Mouse (Mus musculus): ENCODE results near the gene Plekha7. TPM values are rescaled to one million over a fixed set of nuclear protein-coding genes. Genes with fewer than 3 reads are reported as not detected.
A peak's percentile ranks its signal among the peaks of the same experiment; 100 is the strongest.

Plekha7 gene
- polyA plus RNA-seq, 1 experiment from 2014 or later = 32.7 TPM

DNA sequence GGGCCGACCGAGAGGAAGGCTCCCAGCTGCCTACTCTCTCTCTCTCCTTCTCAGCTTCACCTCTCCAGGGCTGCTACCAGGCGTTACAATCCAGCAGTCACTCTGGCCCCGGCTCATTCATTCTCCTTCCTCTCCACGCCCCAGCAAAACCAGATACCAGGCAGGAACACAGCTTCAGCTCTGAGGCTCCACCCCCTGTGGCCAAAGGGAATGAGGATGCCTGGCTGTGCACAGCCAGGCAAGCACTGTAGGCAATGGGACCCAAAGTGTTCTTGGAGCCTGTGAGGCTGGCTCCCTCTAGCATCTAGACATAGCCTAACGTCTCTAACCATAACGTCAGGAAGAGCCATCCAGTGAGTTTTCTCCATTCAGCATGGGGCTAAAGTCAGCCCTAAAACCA, 109.8 kb downstream of the Plekha7 start:
- peak overlapping the region; percentile 86 for H3K27ac ChIP-seq
- H3K4me2 ChIP-seq = peak overlapping the region; percentile 55
- no peaks in the 10 kb centered on the region for H3K9me3 ChIP-seq (replicated peaks)
- 10% methylated on average over 7 of the region's 7 CpGs for WGBS
- H3K36me3 ChIP-seq = no peaks in the 10 kb centered on the region
- peak overlapping the region; percentile 37 for H3K4me3 ChIP-seq
- peak; percentile 66 for ATAC-seq (replicated peaks; ENCODE audit: insufficient number of reproducible peaks, insufficient read depth, low FRiP score, low read depth)
- peak overlapping the region; percentile 37; the same call in 1 of the 2 replicates for H3K9ac ChIP-seq
- H3K27me3 ChIP-seq = no peaks in the 10 kb centered on the region
- H3K4me1 ChIP-seq (replicated peaks) = peaks cover 85% of the 10 kb centered on the region

DNA sequence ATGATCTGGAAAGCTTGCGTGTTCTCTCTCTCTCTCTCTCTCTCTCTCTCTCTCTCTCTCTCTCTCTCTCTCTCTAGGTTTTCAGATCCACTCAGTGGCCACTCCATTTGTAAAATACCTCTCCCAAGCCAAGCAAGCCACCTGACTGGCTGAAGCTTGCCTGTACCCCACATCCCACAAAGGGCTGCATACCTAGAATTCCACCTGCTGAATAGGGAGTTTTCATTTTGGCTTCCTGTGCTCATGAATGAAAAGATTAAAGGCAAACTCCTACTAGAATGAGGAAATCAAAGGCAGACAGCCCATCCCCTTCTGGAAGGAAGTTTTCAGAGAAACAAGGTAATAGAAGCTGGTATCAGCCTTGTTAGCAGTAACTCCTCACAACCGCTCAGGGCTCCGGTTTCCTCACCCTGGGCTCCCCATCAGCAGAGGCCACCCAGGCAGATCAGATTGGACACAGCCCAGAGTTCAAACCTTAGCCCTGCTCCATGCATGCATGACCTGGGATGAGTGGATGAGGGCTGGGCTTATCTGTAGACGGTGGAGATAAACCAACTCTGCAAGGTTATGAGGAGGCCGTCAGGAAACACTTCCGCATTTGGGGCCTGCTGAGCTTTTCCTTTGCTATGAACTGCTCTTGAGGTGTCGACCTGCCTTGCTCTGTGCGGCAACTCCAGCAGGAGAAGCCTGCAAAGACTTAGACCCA, 111.0 kb downstream of the Plekha7 start:
- ATAC-seq (replicated peaks; ENCODE audit: insufficient number of reproducible peaks, insufficient read depth, low FRiP score, low read depth) = no peak
- Histone ChIP-seq H3K27me3 (no peaks in the 10 kb centered on the region), H3K9me3 (replicated peaks) (no peaks in the 10 kb centered on the region), H3K27ac (peak overlapping the region; percentile 86), H3K9ac (peak overlapping the region; percentile 1; the same call in 1 of the 2 replicates), H3K4me1 (replicated peaks) (peaks cover 85% of the 10 kb centered on the region), H3K4me2 (peak overlapping the region; percentile 55), H3K4me3 (peak overlapping the region; percentile 37), H3K36me3 (no peaks in the 10 kb centered on the region)
- 27% methylated on average over 8 of the region's 8 CpGs for WGBS

DNA sequence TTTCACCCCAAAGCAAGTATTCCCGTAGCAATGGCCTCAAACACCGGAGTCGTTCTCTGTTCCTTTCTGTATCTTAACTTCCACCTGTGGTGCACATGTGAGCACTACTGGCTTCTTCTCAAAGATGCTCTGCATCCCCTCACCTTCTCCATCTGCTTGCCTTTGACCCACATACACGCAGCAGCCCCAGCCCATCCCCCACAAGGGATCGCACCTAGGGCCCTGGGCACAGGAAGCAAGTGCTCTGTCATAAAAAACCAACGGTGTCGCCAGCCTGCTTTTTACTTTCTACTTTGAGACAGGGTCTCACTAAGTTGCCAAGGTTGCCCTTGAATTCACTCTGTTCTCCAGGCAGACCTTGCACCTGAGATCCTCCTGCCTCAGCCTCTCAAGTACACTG, 113.2 kb downstream of the Plekha7 start:
- Histone ChIP-seq H3K27me3 (no peaks in the 10 kb centered on the region), H3K4me3 (no peak overlapping the region), H3K36me3 (no peaks in the 10 kb centered on the region), H3K9ac (no peak overlapping the region), H3K4me2 (no peak overlapping the region), H3K9me3 (replicated peaks) (no peaks in the 10 kb centered on the region), H3K27ac (peak overlapping the region; percentile 86), H3K4me1 (replicated peaks) (peaks cover 89% of the 10 kb centered on the region)
- WGBS = 76% methylated on average over 7 of the region's 7 CpGs
- ATAC-seq (replicated peaks; ENCODE audit: insufficient number of reproducible peaks, insufficient read depth, low FRiP score, low read depth) = no peak

DNA sequence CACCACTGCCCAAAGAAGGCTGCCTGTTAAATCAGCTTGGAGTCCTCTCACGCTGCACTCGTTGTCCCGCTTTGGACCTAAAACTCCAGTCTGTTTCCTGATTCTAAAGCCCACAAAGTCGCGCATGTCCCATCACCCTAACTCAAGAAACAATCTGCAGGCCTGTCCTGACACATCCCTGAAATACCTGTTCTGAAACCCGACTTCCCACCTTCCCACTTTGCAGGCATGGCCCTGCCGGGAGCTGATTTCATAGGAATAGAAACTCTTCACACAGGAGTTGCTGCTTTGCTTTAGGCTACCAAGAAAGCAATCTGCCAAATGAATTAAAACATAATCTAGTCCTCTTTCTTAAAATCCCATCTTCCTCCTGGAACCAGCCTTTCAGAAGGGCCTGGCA, 115.2 kb downstream of the Plekha7 start:
- H3K4me1 ChIP-seq (replicated peaks) = peaks cover 90% of the 10 kb centered on the region
- no peak overlapping the region for H3K9ac ChIP-seq
- no peaks in the 10 kb centered on the region for H3K36me3 ChIP-seq
- no peak overlapping the region for H3K4me2 ChIP-seq
- H3K9me3 ChIP-seq (replicated peaks) = no peaks in the 10 kb centered on the region
- ATAC-seq (replicated peaks; ENCODE audit: insufficient number of reproducible peaks, insufficient read depth, low FRiP score, low read depth) = no peak
- peak overlapping the region; percentile 86 for H3K27ac ChIP-seq
- no peaks in the 10 kb centered on the region for H3K27me3 ChIP-seq
- WGBS = 61% methylated on average over 7 of the region's 7 CpGs
- no peak overlapping the region for H3K4me3 ChIP-seq

DNA sequence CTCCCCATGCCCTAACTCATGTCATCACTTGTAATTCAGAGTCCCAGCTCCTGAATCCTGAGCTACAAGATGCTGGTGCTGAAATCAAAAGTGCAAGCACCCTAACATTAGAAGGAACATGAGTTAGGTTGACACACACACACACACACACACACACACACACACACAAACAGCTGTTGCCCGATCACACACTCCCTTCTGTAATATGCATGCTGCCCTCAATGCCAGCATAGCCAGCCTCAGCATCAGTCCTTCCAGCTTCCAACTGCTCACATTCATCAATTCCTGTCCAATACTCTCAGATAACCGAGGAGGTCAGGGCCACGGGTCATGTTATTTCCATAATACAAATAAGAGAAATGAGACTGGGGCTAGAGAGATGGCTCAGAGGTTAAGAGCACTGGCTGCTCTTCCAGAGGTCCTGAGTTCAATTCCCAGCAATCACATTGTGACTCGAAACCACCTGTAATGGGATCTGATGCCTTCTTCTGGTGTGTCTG, 116.0 kb downstream of the Plekha7 start:
- 58% methylated on average over 4 of the region's 4 CpGs for WGBS
- H3K27ac ChIP-seq = peak overlapping the region; percentile 86
- H3K4me2 ChIP-seq = no peak overlapping the region
- no peaks in the 10 kb centered on the region for H3K27me3 ChIP-seq
- H3K4me3 ChIP-seq = no peak overlapping the region
- no peaks in the 10 kb centered on the region for H3K9me3 ChIP-seq (replicated peaks)
- no peak for ATAC-seq (replicated peaks; ENCODE audit: insufficient number of reproducible peaks, insufficient read depth, low FRiP score, low read depth)
- H3K4me1 ChIP-seq (replicated peaks) = peaks cover 90% of the 10 kb centered on the region
- H3K9ac ChIP-seq = no peak overlapping the region
- no peaks in the 10 kb centered on the region for H3K36me3 ChIP-seq

DNA sequence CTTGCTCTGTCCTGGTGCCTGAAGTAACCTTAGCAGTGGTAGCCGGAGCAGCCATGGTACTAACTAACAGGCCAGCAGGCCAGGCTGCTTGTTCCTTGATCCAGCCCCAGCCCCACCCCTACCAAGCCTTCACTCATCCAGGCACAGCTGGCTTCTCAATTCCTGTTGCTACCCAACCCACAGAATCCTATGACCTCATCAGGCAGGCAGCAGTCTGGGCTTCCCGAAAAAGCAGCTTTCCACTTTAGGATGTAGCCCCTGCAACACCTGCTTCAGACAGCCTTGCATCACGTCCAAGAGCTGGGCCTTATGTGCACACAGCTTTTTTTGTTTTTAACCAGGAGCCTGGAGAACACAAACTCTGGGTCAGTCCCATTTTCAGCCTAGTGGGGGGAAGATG, 117.0 kb downstream of the Plekha7 start:
- H3K4me1 ChIP-seq (replicated peaks) = peaks cover 90% of the 10 kb centered on the region
- H3K36me3 ChIP-seq = no peaks in the 10 kb centered on the region
- 13% methylated on average over 3 of the region's 3 CpGs for WGBS
- H3K9me3 ChIP-seq (replicated peaks) = no peaks in the 10 kb centered on the region
- no peak overlapping the region for H3K4me3 ChIP-seq
- peak overlapping the region; percentile 14; the same call in 1 of the 2 replicates for H3K4me2 ChIP-seq
- ATAC-seq (replicated peaks; ENCODE audit: insufficient number of reproducible peaks, insufficient read depth, low FRiP score, low read depth) = peak; percentile 72
- no peaks in the 10 kb centered on the region for H3K27me3 ChIP-seq
- no peak overlapping the region for H3K9ac ChIP-seq
- H3K27ac ChIP-seq = peak overlapping the region; percentile 86

DNA sequence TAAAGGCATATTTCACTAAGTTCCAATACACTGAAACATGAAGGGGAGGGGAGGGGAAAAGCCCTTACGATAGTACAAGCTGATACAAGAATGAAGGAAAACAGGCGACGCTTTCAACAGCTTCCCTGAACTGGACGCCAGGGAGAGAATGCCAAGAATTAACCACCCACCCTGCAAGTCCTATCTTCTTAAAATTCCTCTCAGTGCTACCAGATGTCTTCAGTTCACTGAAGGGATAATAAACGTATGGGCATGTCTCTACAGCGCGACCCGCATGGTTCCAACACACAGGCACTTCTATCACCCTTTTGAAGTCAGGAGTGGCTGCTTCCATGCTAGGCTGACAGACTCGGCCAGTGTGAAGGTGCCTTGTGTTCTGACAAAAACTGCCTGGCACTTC, 118.5 kb downstream of the Plekha7 start:
- Histone ChIP-seq H3K4me2 (0 out of 2 replicates have a peak overlapping the region, but pooled peaks have one; percentile 1), H3K9ac (no peak overlapping the region), H3K36me3 (no peaks in the 10 kb centered on the region), H3K4me3 (no peak overlapping the region), H3K4me1 (replicated peaks) (peaks cover 92% of the 10 kb centered on the region), H3K27me3 (no peaks in the 10 kb centered on the region), H3K27ac (peak overlapping the region; percentile 86), H3K9me3 (replicated peaks) (no peaks in the 10 kb centered on the region)
- WGBS = 17% methylated on average over 9 of the region's 9 CpGs
- peak; percentile 12 for ATAC-seq (replicated peaks; ENCODE audit: insufficient number of reproducible peaks, insufficient read depth, low FRiP score, low read depth)

DNA sequence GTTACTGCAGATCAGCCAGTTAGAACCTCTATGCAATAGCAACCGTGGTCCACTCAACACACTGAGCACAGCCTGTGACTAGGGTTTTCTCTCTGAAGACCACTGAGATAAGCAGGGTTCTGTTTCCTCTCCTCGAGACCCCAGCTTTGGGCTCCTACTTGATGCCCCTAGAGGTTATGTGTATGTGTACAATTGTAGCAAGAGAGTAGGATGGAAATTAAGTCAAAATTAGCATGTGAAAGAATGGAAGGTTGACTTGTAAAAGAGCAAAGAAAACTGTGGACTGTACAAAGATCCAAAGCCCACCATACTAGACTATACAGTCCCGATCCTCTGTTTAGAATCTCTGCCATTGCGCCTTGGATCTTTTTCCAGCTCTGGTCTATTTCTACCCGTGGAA, 119.8 kb downstream of the Plekha7 start:
- no peaks in the 10 kb centered on the region for H3K36me3 ChIP-seq
- no peak overlapping the region for H3K4me3 ChIP-seq
- WGBS = 75% methylated on average over 5 of the region's 5 CpGs
- no peak overlapping the region for H3K4me2 ChIP-seq
- H3K27ac ChIP-seq = 0 out of 2 replicates have a peak overlapping the region, but pooled peaks have one; percentile 53
- H3K4me1 ChIP-seq (replicated peaks) = peaks cover 88% of the 10 kb centered on the region
- no peak overlapping the region for H3K9ac ChIP-seq
- ATAC-seq (replicated peaks; ENCODE audit: insufficient number of reproducible peaks, insufficient read depth, low FRiP score, low read depth) = no peak
- H3K27me3 ChIP-seq = no peaks in the 10 kb centered on the region
- H3K9me3 ChIP-seq (replicated peaks) = no peaks in the 10 kb centered on the region

DNA sequence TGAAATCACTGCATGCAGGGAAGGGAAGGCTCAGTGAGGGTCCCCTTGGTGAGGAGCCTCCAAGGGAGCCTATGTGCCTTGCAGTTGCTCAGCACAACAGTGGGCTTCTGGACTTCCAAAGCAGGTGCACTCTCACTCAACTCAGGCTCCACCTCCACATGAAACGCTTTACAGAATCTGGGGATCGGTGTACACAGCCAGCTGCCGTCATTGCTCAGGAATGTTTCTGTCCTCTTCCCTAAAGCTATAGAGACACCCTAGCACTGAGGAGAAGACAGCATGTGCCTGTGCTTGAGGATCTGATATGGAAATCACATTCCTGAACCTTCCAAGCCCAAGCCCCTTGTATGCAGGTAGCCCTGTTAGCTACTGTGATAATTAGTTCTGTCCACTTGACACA, 120.7 kb downstream of the Plekha7 start:
- H3K4me3 ChIP-seq = no peak overlapping the region
- H3K9me3 ChIP-seq (replicated peaks) = no peaks in the 10 kb centered on the region
- H3K4me1 ChIP-seq (replicated peaks) = peaks cover 85% of the 10 kb centered on the region
- H3K27ac ChIP-seq = peak overlapping the region; percentile 53
- H3K36me3 ChIP-seq = no peaks in the 10 kb centered on the region
- no peaks in the 10 kb centered on the region for H3K27me3 ChIP-seq
- H3K4me2 ChIP-seq = no peak overlapping the region
- no peak overlapping the region for H3K9ac ChIP-seq
- WGBS = 31% methylated on average over 3 of the region's 3 CpGs
- no peak for ATAC-seq (replicated peaks; ENCODE audit: insufficient number of reproducible peaks, insufficient read depth, low FRiP score, low read depth)

DNA sequence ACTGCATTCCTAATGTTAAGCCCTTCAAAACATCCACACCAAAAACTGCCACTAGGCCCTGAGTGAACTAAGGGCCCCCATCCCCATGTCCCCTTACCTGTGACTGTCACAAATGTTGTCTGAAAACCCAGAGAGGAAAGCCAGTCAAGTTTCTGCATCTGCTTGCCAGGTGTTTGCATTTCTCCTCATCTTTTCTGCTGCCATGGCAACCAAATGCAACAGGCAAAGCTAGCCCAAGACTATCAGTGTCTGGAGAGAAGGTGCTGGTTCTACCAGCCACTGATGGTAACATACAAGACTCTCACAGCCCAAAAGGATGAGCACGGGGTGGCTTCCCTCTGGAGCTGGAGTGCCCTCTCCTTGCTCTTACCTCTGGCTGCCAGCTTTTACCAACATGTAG, 121.3 kb downstream of the Plekha7 start:
- ATAC-seq (replicated peaks; ENCODE audit: insufficient number of reproducible peaks, insufficient read depth, low FRiP score, low read depth) = no peak
- H3K9me3 ChIP-seq (replicated peaks) = no peaks in the 10 kb centered on the region
- WGBS = 69% methylated on average over 1 of the region's 1 CpGs
- peaks cover 87% of the 10 kb centered on the region for H3K4me1 ChIP-seq (replicated peaks)
- H3K36me3 ChIP-seq = no peaks in the 10 kb centered on the region
- no peaks in the 10 kb centered on the region for H3K27me3 ChIP-seq
- H3K4me2 ChIP-seq = no peak overlapping the region
- H3K27ac ChIP-seq = 0 out of 2 replicates have a peak overlapping the region, but pooled peaks have one; percentile 53
- no peak overlapping the region for H3K4me3 ChIP-seq
- H3K9ac ChIP-seq = no peak overlapping the region

DNA sequence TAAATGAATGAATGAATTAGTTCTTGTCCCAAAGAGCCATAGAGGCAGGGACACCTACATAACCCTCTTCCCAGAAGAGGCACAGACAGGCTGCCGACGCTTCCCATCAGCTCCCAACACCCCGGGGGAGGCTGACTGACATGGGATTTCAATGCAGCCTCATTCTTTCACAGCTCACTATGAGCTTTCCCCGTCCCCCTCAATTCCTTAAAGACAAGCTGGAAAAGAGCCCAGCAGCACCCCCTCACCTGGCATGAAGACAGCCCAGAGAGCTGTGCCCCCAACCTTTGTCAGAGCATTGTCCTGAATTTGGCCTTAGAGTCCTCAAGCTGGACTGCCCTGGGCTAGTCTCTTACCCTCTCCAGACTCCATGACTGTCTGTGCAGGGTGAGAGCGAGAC, 122.0 kb downstream of the Plekha7 start:
- Histone ChIP-seq H3K27ac (peak overlapping the region; percentile 46), H3K4me1 (replicated peaks) (peaks cover 87% of the 10 kb centered on the region), H3K27me3 (no peaks in the 10 kb centered on the region), H3K4me3 (no peak overlapping the region), H3K9me3 (replicated peaks) (no peaks in the 10 kb centered on the region), H3K36me3 (no peaks in the 10 kb centered on the region), H3K4me2 (no peak overlapping the region), H3K9ac (no peak overlapping the region)
- no peak for ATAC-seq (replicated peaks; ENCODE audit: insufficient number of reproducible peaks, insufficient read depth, low FRiP score, low read depth)
- 50% methylated on average over 5 of the region's 5 CpGs for WGBS

All from heart, embryonic 15.5 days (tissue).